Mouse (Mus musculus) bone marrow, adult 2 months (tissue): ENCODE data around the gene Fcer1a.

Experiments
- CTCF ChIP-seq: fragments of 200-500 bp; IDR thresholded peaks from 2 replicates; pipeline ENCODE4 v1.5.1; 2011; ENCODE audit warnings: low read length, control low read depth; ENCODE audit not compliant: control insufficient read depth, insufficient read depth
- POLR2A ChIP-seq: fragments of 200-500 bp; IDR thresholded peaks from 2 replicates; pipeline ENCODE4 v1.6.1; 2011; ENCODE audit warnings: low read depth, mild to moderate bottlenecking, control low read depth, low read length, borderline replicate concordance; ENCODE audit not compliant: control insufficient read depth

GRCm38 (mm10) chr1:173190540-173190939 lies 36.5 kb downstream of the Fcer1a start, which contains the start of gene Olfr1406:
- TF ChIP-seq POLR2A (no peak), CTCF (no peak)
